Mouse (Mus musculus): ENCODE data around the gene Fcgbp.
A peak's percentile ranks its signal among the peaks of the same experiment; 100 is the strongest.
"Not testable (repeated sequence)": the region's sequence is repeated elsewhere in the genome, so short reads cannot be mapped to it uniquely, and the experiment has no call there.

Gene Fcgbp

DNA sequence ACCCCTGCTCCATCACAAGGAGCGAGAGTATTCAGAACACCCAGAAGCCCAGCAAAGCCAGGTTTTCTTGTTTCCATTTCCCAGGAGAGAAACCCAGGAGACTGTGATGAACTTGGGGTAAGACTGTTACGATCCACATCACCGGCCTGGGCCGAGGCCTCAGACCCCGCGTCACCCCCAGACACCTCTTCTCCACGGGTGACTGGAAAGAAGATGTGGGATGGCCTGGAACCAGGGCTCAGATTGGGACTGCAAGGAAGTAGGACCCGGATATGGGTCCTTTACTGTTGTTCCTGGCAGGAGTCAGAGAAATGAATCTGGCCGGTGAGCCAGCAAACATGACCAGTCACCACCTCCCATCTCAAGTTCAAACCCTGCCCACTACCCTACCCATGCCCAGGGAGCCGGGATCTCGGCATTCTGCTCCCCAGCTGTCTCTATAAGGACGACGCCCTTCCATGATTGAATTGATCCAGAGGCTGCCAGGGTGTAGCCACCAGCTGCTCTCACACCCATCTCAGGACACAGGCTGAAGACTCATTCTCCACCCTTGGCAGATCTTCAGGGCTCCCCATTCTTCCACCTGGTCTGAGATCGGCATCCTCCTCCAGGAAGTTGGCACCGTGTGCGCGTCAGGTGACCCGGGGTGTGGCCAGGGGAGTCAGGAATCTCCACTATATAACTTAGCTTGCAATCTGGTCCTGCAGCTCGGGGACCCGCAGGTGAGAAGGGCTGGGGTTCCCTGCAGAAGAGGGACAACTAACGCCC lies at the start of gene Fcgbp:
TSS of gene Fcgbp (plus strand) at position 706 of the 768 bp plus-strand sequence.
- DNase-seq (ENCODE audit: low spot score) = no peak

DNA sequence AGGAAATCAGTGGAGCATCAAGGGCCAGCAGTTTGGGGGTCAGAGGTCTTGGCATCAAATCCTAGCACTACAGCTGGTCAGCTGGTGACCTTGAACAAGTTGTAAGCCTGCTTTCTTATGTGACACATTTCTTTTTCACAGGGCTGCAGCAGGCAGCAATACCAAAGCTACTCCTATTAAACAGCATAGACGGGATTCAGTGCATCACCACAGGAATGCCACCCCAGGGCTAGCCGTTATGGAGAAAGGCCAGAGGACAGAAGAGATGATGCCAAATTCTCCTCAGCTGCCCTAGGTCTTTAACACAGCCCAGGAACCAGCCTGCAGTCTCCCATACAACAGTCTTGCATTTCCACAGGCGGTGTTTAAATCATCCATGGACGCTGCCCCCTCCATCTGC lies 26.5 kb upstream of the Fcgbp start:
- DNase-seq (ENCODE audit: low spot score) = no peak

- DNase-seq (ENCODE audit: low spot score) = peak; percentile 99
Measured at GRCm38 (mm10) chr7:28049476-28050409, 21.3 kb upstream of the Fcgbp start, which contains the start of gene Psmc4. TSS of gene Psmc4 (minus strand) at chr7:28050101.

GRCm38 (mm10) chr7:28050584-28050983 lies 20.5 kb upstream of the Fcgbp start:
- no peak for DNase-seq (ENCODE audit: low spot score)

DNA sequence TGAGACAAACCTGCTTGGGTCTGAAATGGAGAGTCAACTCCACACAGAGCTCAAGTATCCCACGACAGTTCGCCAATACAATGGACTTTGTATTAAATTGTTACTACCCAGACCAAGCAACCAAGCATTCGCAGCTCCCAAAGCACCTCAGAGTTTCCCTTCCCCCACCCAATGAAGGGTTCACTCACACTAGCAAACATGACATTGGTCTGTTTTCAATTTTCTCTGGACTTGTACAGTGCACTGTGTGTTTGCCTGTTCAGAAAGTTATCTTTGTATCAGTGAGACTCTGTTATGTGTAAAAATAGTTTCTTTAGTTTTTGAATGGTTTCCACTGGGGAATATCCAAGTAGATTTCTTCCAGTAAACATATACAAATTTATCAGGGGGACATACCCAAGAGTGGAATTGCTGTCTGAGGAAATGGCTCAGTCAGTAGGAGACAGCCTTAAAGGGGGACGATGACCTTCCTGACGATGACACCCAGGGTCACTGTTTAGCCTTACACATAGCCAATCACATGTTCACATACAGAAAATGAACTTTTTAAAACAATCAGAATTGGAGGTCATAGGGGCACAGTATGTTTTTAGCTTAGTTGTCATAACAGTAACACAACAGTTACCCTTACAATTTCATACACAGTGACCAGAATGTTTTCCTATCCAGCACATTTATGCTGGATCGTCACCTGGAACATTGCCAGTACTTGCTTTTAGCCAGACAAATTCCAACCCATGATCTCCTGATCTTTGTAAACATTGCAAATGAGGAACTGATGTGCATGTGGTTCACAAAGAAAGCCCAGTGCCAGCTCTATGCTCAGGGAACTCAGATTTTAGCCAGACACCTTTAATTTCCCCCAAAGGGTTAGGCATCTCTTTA lies 17.7 kb upstream of the Fcgbp start:
- no peak for DNase-seq (ENCODE audit: low spot score)

DNA sequence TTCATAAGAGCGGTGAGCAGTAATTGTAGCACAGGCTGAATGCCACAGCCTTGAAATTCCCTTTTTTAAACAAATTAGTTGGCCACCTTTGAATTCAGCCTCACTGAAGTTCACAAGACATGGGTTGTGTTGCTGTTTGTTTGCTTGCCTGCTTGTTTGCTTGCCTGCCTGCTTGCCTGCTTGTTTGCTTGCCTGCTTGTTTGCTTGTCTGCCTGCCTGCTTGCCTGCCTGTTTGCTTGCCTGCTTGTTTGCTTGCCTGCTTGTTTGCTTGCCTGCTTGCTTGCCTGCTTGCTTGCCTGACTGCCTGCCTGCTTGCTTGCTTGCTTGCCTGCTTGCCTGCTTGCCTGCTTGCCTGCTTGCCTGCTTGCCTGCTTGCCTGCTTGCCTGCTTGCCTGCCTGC lies 11.1 kb upstream of the Fcgbp start:
- DNase-seq (ENCODE audit: low spot score) = no peak

- no peak for DNase-seq (ENCODE audit: low spot score)
Measured at GRCm38 (mm10) chr7:28068661-28069060, 2.4 kb upstream of the Fcgbp start.

GRCm38 (mm10) chr7:28069546-28070172 lies 1.4 kb upstream of the Fcgbp start:
- DNase-seq (ENCODE audit: low spot score) = no peak

DNA sequence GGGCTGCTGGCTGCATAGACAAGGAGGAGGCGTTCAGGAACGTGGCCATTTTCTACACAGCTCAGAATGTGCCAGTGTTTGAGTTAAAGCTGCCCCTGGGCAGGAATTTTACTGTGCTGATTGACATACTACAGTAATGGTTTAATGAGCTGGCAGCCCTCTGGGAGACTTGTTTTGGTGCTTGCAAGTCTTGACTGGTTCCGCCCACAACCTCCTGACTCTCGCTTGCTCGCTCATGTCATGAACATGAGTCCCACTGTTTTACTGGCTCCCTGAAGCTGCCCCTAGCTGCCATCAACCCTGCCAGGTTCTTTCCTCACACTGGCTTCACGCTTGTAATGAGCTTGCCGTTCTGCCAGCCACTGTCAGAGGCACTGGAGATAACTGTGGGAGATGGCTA lies 13.2 kb downstream of the Fcgbp start:
- DNase-seq (ENCODE audit: low spot score) = peak; percentile 30

DNA sequence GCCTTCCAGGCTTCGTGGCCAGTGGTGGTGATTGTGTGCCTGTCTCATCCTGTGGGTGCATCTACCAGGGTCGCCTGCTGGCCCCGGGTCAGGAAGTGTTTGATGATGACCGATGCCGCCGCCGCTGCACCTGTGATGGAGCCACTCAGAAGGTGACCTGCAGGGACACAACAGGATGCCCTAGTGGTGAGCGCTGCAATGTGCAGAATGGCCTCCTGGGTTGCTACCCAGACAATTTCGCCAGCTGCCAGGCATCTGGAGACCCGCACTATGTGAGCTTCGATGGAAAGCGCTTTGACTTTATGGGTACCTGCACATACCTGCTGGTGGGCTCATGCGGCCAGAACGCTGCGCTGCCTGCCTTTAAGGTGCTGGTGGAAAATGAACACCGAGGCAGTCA lies 15.2 kb downstream of the Fcgbp start:
- no peak for DNase-seq (ENCODE audit: low spot score)

DNA sequence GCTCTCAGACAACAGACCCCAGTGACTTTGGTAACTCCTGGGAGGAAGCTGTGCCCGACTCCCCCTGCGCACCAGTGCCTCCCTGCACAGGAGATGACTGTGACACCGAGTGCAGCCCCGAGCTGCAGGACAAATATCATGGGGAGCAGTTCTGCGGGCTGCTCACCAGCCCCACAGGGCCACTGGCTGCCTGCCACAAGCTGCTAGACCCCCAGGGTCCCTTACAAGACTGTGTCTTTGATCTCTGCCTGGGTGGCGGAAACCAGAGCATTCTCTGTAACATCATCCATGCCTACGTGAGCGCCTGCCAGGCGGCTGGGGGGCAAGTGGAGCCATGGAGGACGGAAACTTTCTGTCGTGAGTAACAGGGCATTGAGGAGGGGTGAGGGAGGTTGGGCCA lies 22.5 kb downstream of the Fcgbp start:
- no peak for DNase-seq (ENCODE audit: low spot score)

DNA sequence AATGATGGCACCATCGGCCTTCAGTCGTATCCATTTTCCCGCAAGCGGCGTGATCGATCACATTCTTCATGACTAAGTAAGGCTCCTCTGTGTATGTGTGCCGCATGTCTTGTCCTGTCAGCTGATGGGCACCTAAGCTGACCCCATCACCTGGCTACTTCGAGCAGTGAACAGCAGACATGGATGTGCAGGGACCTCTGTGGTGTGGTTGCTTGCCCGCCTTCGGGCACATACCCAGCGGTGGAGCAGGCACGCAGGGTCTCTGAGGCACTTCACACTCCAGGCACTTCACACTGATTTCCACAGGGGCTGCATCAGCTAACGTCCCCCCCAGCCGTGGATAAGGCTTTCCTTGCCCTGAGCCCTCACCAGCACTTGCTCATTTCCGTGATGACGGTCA lies 28.1 kb downstream of the Fcgbp start:
- no peak for DNase-seq (ENCODE audit: low spot score)

GRCm38 (mm10) chr7:28100596-28101590 lies 29.9 kb downstream of the Fcgbp start:
- DNase-seq (ENCODE audit: low spot score) = peak; percentile 14

DNA sequence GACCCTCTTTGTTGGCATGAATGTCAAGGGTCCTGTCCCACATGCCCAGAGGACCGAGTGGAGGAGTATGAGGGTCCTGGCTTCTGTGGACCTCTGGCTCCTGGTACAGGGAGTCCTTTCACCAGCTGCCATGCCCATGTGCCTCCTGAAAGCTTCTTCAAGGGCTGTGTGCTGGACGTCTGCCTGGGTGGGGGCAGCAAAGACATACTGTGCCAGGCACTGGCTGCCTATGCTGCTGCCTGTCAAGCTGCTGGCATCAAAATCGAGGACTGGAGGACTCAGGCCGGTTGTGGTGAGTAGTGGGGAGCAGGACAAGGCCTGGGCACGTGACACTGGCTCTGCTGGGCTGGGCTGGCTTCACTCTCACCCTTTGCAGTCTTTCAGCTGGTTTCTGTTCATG lies 31.9 kb downstream of the Fcgbp start:
- DNase-seq (ENCODE audit: low spot score) = not testable (repeated sequence)

GRCm38 (mm10) chr7:28104670-28105069 lies 33.6 kb downstream of the Fcgbp start:
- no peak for DNase-seq (ENCODE audit: low spot score)

- DNase-seq (ENCODE audit: low spot score) = no peak
Measured at GRCm38 (mm10) chr7:28106241-28106640, 35.2 kb downstream of the Fcgbp start.

DNA sequence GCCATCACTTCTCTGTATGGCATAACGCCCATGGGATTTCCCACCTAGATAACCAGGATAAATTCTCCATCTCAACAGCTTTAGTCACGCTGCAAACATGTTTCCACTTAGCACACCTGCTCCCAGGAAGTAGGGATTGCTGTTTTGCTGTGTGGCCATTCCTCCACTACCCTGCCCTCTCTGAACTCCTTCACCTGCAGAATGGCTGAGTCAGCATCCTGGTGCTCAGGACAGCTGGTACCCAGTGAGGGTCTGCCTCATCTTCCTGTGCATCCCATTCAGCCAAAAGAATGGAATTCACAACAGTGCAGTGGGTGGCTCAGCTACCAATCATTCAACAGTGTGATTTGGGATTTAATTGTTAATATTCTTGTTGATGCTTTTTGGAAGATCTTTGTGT lies 43.6 kb downstream of the Fcgbp start:
- no peak for DNase-seq (ENCODE audit: low spot score)

DNA sequence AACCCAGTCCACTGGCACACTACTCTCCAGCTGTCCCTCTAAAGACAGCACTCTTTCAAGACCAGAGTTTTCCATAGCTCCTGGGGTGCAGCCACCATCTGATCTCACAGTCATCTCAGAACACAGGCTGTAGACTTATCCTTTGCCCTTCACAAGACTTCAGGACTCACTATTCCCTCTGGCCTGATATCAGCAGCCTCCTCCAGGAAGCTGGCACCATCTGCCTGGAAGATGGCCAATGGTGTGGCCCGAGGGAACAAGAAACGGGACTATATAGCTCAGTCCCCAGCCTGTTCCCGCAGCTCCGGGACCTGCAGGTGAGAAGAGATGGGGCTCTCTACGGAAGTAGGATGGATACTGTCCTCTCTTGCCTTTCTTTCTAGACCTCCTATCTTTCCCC lies 58.1 kb downstream of the Fcgbp start, which contains the start of gene 9530053A07Rik:
TSS of gene 9530053A07Rik (plus strand) at position 301 of the 400 bp plus-strand sequence.
- DNase-seq (ENCODE audit: low spot score) = no peak

GRCm38 (mm10) chr7:28137613-28138012 lies 66.6 kb downstream of the Fcgbp start:
- peak; percentile 49 for DNase-seq (ENCODE audit: low spot score)

GRCm38 (mm10) chr7:28148263-28148662 lies 77.2 kb downstream of the Fcgbp start:
- DNase-seq (ENCODE audit: low spot score) = peak; percentile 61
